Mouse (Mus musculus): Measurements from ENCODE around the gene Tmem54.

DNA sequence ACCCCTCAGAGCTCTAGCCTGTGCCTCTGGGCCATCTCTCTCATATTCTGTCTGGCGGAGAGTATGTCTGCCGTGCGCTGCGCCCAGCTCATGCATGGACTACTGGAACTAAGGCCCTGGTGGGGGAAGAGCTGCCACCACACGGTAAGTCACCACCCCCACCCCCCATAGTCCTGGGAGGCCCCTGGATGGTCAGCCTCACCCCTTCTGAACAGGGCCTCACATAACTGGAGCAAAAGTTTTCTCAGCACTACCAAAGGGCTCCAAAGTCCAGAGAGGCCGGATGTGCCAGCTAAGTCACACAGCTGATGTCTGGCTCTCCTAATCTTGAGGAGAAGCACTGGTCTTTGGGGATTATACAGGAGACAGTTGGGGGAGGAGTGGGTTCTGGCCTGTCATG, 5.5 kb downstream of the Tmem54 start:
- no peak for TF ChIP-seq CTCF (conservative IDR thresholded peaks at IDR 0.05; ENCODE audit: low read length)
- no peak for TF ChIP-seq POU5F1 (IDR thresholded peaks at IDR 0.05; ENCODE audit: borderline replicate concordance, low read length)
- TF ChIP-seq NANOG (IDR thresholded peaks at IDR 0.05; ENCODE audit: borderline replicate concordance, low read length): no peak

Data from E14TG2a.4 (cell line).